Mouse (Mus musculus): Measurements from ENCODE around the gene Prg2. TPM values are rescaled to one million over a fixed set of nuclear protein-coding genes. Genes with fewer than 3 reads are reported as not detected.

Prg2 gene
- 1.1 to 3.4 TPM (median 1.7 TPM) in 4 replicates for total RNA-seq (2023; ENCODE audit: inconsistent age)

DNA sequence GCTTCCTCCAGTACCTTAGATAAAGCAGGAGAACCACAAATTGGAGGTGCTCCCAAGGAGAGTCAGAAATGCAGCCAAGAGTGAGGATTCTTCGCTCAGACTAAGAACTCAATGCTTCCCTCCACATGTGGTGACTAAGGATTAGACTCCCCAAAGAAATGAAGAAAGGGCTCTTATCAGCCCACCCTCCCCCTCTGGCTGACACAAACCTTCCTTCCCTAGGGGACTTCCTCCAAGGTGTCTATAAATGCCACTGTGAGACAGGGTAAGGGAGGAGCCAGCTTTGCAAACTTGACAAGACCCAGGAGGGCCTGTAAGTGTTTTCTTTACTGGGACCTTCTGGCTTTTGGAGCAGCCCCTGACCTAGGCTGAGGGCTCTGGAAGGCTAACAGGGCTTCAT, at the start of gene Prg2:
Gene Prg2 (plus strand): TSS at position 274 of the 400 bp plus-strand sequence.

DNA sequence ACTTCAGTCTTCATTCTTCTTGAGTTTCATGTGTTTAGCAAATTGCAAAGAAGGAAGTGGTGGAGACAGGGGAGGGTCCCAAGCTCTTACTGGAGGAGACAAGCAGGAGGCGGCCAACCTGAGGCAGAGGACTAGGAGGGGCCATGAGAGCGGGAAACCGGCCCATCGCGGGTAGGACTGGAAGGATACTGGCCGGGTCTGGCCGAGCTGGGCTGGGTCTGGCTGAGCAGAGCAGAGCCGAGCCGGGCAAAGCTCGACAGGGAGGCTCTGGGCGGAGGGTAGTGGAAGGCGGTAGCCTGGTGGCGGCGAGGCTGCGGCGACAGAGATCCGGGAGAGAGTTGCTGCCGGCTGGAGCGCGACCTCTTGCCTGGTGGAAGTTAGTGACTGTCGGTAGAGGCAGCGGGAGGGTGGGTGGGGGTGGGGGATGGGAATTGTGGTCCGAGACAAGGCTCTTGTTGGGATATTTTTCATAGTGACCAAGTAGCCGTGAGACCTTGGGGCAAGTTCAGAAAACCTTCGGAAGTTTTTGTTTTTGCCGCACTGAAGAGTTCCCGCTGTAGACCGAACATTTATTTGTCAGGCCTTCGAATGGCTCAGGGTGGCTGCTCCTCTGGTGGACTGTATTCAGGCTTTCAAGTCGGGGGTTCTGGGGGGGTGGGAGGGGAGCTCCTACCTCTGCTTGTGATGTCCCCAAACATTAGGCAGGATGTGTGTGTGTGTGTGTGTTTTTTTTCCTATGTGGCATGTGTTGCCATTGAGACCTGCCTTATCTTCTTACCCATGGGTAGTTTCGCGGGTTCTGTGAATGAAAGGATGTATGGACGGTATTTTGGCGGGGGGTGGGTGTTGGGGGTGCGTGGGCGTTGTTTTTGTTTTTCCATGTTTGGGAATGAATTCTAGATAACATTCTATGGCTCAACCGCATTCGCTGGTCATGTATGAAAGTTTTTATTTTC, 43.5 kb upstream of the Prg2 start, which contains the start of gene Slc43a3:
Gene Slc43a3 (plus strand): TSS at position 106 of the 956 bp plus-strand sequence.

DNA sequence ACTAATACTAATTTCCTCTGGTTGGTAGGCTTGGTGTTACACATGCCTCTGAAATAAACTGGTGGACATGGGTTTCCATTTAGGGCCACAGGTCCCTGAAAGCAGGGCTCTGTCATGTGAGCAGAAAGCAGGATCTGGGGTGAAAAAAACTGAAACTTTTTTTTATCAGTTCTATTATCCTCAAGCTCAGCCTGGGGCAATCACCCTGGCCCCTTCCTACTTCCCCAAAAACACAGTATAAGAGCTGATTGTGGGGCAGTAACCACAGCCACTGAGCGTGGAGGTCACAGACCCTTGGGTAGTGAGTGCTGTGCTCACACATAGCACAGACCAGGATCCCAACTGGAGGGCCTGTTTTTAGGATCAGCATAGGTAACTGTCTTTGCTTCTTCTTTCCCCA, 7.7 kb downstream of the Prg2 start, which contains the start of gene Prg3:
Gene Prg3 (plus strand): TSS at position 286 of the 400 bp plus-strand sequence.

Other genes starting within 250 kb of the Prg2 start
- 0.45 TPM in 1 of 4 replicates, not detected in the others for gene Ypel4, start 246.4 kb upstream of the Prg2 start, total RNA-seq (2023; ENCODE audit: inconsistent age)
- not detected in 4 replicates for gene Gm19426, start 236.8 kb upstream of the Prg2 start, total RNA-seq (2023; ENCODE audit: inconsistent age)
- gene Serping1, start 205.0 kb upstream of the Prg2 start, total RNA-seq (2023; ENCODE audit: inconsistent age) = 0.30 to 0.93 TPM (median 0.51 TPM) in 4 replicates
- gene Ube2l6, start 181.6 kb upstream of the Prg2 start, total RNA-seq (2023; ENCODE audit: inconsistent age) = 9.9 to 13.6 TPM (median 11.4 TPM) in 4 replicates
- gene Smtnl1, start 157.8 kb upstream of the Prg2 start, total RNA-seq (2023; ENCODE audit: inconsistent age) = not detected in 4 replicates
- gene Timm10, start 153.5 kb upstream of the Prg2 start, total RNA-seq (2023; ENCODE audit: inconsistent age) = 16.3 to 24.5 TPM (median 21.0 TPM) in 4 replicates
- gene Slc43a1, start 141.6 kb upstream of the Prg2 start, total RNA-seq (2023; ENCODE audit: inconsistent age) = 5.3 to 9.8 TPM (median 7.3 TPM) in 4 replicates
- gene Rtn4rl2, start 93.8 kb upstream of the Prg2 start, total RNA-seq (2023; ENCODE audit: inconsistent age) = 1.3 TPM in 1 of 4 replicates, not detected in the others
- gene Slc43a3, start 43.9 kb upstream of the Prg2 start, total RNA-seq (2023; ENCODE audit: inconsistent age) = 6.9 to 14.2 TPM (median 7.5 TPM) in 4 replicates
- gene Prg3, start 7.8 kb downstream of the Prg2 start, total RNA-seq (2023; ENCODE audit: inconsistent age) = not detected in 4 replicates
- 180 to 189 TPM (median 187 TPM) in 4 replicates for gene Ssrp1, start 56.8 kb downstream of the Prg2 start, total RNA-seq (2023; ENCODE audit: inconsistent age)
- 0.29 to 1.00 TPM (median 0.51 TPM) in 3 of 4 replicates, not detected in the other for gene P2rx3, start 57.0 kb downstream of the Prg2 start, total RNA-seq (2023; ENCODE audit: inconsistent age)
- 32.7 to 44.1 TPM (median 38.3 TPM) in 4 replicates for gene Tnks1bp1, start 67.6 kb downstream of the Prg2 start, total RNA-seq (2023; ENCODE audit: inconsistent age)
- gene Aplnr, start 155.8 kb downstream of the Prg2 start, total RNA-seq (2023; ENCODE audit: inconsistent age) = not detected in 4 replicates
- gene Lrrc55, start 216.7 kb downstream of the Prg2 start, total RNA-seq (2023; ENCODE audit: inconsistent age) = not detected in 4 replicates

Measured in B cell, adult (primary cell).